Mouse (Mus musculus) urinary bladder, adult 2 months (tissue): ENCODE results near the gene Gm20388. TPM values are rescaled to one million over a fixed set of nuclear protein-coding genes. Genes with fewer than 3 reads are reported as not detected.

Source experiments
- DNase-seq: peaks from one replicate; pipeline ENCODE4 v3.0.0; 2022; ENCODE audit warnings: low spot score
- polyA plus RNA-seq: library from polyadenylated mRNA; depleted of rRNA; stranded (reverse); fragments of >200 nt; gene quantifications from 2 replicates; pipeline ENCODE4 v1.2.3, GENCODE M21; 2012; rRNA removed

Gene Gm20388
- polyA plus RNA-seq, 1 experiment, result 50.2 TPM

- no peak for DNase-seq
These were observed 4481.8 kb downstream of the Gm20388 start for GRCm38 (mm10) chr8:124392271-124393012.

GRCm38 (mm10) chr8:124393013-124393412 lies 4482.4 kb downstream of the Gm20388 start:
- DNase-seq, result no peak

GRCm38 (mm10) chr8:124393927-124394326 lies 4483.3 kb downstream of the Gm20388 start:
- no peak for DNase-seq

- DNase-seq, result no peak
These were observed 4484.3 kb downstream of the Gm20388 start for GRCm38 (mm10) chr8:124394951-124395350.

Other genes starting within 250 kb of the Gm20388 start
- 147 and 168 TPM in 2 replicates for gene Wfdc1, start 244.5 kb upstream of the Gm20388 start, polyA plus RNA-seq
- gene Atp2c2, start 210.8 kb upstream of the Gm20388 start, polyA plus RNA-seq, result 2.2 and 2.3 TPM in 2 replicates
- gene Tldc1, start 132.4 kb upstream of the Gm20388 start, polyA plus RNA-seq, result 16.0 and 16.4 TPM in 2 replicates
- gene Cotl1, start 70.3 kb upstream of the Gm20388 start, polyA plus RNA-seq, result 88.9 and 123 TPM in 2 replicates
- gene Klhl36, start 48.6 kb upstream of the Gm20388 start, polyA plus RNA-seq, result 10.6 and 11.6 TPM in 2 replicates
- gene Usp10, start 481 bp upstream of the Gm20388 start, polyA plus RNA-seq, result 56.0 and 86.9 TPM in 2 replicates
- gene Crispld2, start 81.6 kb downstream of the Gm20388 start, polyA plus RNA-seq, result 152 and 193 TPM in 2 replicates
- 35.9 and 38.7 TPM in 2 replicates for gene Zdhhc7, start 190.6 kb downstream of the Gm20388 start, polyA plus RNA-seq
- gene 6430548M08Rik, start 203.3 kb downstream of the Gm20388 start, polyA plus RNA-seq, result 5.3 and 8.4 TPM in 2 replicates